Mouse (Mus musculus) kidney, postnatal 25 days (tissue): ENCODE data around the gene Gorab.

Experiments used
- DNase-seq, 2 experiments: peaks; one replicate each; pipeline ENCODE4 v3.0.0; 2021; ENCODE audit warnings: mixed read lengths in 2 of 2

The Gorab gene

GRCm38 (mm10) chr1:163356167-163356566 is 47.3 kb downstream of the Gorab start:
- DNase-seq = no peak

- DNase-seq = no peak
Measured at GRCm38 (mm10) chr1:163355626-163356156, 47.8 kb downstream of the Gorab start.

GRCm38 (mm10) chr1:163350988-163351387 is 52.5 kb downstream of the Gorab start:
- DNase-seq = no peak

GRCm38 (mm10) chr1:163345541-163345940 is 57.9 kb downstream of the Gorab start:
- no peak for DNase-seq

GRCm38 (mm10) chr1:163344931-163345330 is 58.5 kb downstream of the Gorab start:
- peak in 1 of 2 experiments; percentile 2 for DNase-seq

GRCm38 (mm10) chr1:163339219-163339561 is 64.3 kb downstream of the Gorab start:
- no peak for DNase-seq

- DNase-seq = no peak
Measured at GRCm38 (mm10) chr1:163338525-163339218, 64.8 kb downstream of the Gorab start.

GRCm38 (mm10) chr1:163337821-163338220 is 65.6 kb downstream of the Gorab start:
- no peak for DNase-seq
